Mouse (Mus musculus) left cerebral cortex, postnatal 25 days (tissue): ENCODE results near the gene Mef2c. TPM values are rescaled to one million over a fixed set of nuclear protein-coding genes. Genes with fewer than 3 reads are reported as not detected.

ENCODE experiments used
- DNase-seq, 2 experiments: peaks; one replicate each; pipeline ENCODE4 v3.0.0; 2022; ENCODE audit warnings: low spot score in 2 of 2, mixed read lengths in 1 of 2
- intact Hi-C: fragments of 180-260 bp; cut with DNase I; formaldehyde crosslinking; loops from one replicate; pipeline ENCODE4 v1.15.1; 2025
- total RNA-seq, 2 experiments: library from RNA; stranded (reverse); gene quantifications; 2 replicates each; pipeline ENCODE4 v1.2.3; 2021

Gene Mef2c
- total RNA-seq, 2 experiments from 2014 or later = 688 to 732 TPM

- intact Hi-C loops = no loop called here
- DNase-seq = peak in 1 of 2 experiments; percentile 75
Observed at GRCm38 (mm10) chr13:83566180-83566579, 62.3 kb downstream of the Mef2c start.

- DNase-seq = no peak
- intact Hi-C loops = no loop called here
Observed at GRCm38 (mm10) chr13:83566834-83567534, 63.1 kb downstream of the Mef2c start.

- intact Hi-C loops = no loop called here
- DNase-seq = no peak
Observed at GRCm38 (mm10) chr13:83567681-83568080, 63.8 kb downstream of the Mef2c start.

- intact Hi-C loops = no loop called here
- DNase-seq = no peak
Observed at GRCm38 (mm10) chr13:83568759-83569256, 65.0 kb downstream of the Mef2c start.

DNA sequence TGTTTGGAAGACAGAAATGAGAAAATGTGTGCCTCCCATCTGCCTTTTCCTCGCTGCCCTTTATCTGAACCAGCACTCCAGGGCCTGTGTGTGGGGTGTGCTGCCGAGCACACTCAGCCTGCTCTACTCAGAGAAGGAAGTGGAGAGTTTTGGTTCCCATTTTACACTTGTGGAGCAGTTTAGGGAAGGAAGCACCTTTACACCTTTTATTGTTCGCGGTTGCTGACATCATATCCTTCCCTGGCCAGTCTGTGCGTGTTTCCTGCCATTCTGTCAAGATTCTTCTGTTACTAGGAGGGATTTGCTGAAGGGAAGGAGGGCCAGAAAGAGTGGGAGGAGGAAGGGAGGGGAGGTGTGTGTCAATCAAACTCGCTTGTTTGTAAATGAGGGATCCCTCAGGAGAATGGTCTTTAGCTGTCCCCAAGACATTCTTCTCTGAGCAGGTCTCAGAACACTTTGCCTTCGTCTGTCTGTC lies 68.2 kb downstream of the Mef2c start:
- intact Hi-C loops = loop anchor here (5.0 kb wide), 1 partner anchor 45 kb away; no protein-coding TSS in a partner anchor

GRCm38 (mm10) chr13:83572469-83572868 lies 68.6 kb downstream of the Mef2c start:
- intact Hi-C loops = loop anchor here (5.0 kb wide), 1 partner anchor 45 kb away; no protein-coding TSS in a partner anchor
- no peak for DNase-seq

More for the DNA sequence above, 68.2 kb downstream of the Mef2c start:
- peak in 1 of 2 experiments; percentile 74 for DNase-seq

GRCm38 (mm10) chr13:83573327-83573726 lies 69.5 kb downstream of the Mef2c start:
- intact Hi-C loops = loop anchor here (5.0 kb wide), 1 partner anchor 46 kb away; no protein-coding TSS in a partner anchor
- DNase-seq = no peak

DNA sequence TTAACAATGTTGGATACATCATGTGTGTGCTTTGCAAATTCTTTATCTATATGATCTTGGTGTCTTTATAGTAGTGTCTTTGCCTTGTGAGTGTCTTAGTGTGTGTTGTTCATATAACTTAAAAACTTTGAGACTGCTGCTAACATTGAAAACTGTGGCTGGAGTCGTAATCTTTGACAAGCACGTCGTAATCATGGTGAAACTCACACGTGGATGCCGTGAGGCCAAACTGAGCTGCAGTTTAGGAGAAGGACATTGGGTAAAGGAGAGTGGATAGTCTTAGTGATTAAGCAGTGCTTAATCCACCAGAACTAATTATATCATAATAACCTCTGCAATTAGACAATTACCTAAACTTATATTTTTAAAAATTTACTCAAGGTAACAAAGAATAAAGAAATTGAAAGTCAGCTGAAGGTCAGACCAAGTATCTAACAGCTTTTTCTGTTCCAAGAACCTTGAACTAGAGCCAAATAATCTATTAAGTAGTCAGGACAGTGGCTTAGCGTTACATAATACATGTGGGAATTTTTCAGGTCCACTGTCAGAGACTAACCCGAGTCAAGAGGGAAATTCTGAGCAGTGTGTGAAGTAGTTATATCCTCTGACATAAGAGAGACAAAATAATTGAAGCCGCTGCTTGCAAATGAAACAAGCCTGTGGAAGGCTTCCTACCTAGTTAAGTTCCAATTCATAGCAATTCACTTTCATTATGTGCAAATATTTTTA lies 70.2 kb downstream of the Mef2c start:
- intact Hi-C loops = loop anchor here (5.0 kb wide), 1 partner anchor 47 kb away; no protein-coding TSS in a partner anchor
- no peak for DNase-seq

GRCm38 (mm10) chr13:83574866-83575265 lies 71.0 kb downstream of the Mef2c start:
- intact Hi-C loops = loop anchor here (5.0 kb wide), 1 partner anchor 48 kb away; no protein-coding TSS in a partner anchor
- no peak for DNase-seq

- intact Hi-C loops = no loop called here
- no peak for DNase-seq
Observed at GRCm38 (mm10) chr13:83579410-83579809, 75.6 kb downstream of the Mef2c start.

DNA sequence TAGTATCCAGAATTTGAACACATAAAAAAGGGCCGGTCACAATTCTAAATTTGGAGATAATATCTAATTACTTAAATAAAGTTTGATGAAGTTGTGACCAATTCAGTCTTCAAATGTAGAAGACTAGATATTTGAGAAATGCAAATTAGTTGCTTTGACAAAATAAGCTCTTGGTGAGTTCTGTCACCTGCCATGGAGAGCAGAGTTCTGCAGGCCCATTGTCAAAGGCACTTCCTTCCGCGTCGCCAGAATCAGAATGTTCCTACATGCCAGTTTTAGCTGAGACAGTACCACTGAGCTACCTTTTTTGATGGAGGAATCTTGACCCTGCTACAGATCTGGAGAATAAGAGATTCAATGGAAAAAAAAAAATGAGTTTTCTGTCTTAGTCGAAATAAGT lies 77.0 kb downstream of the Mef2c start:
- intact Hi-C loops = no loop called here
- DNase-seq = no peak

DNA sequence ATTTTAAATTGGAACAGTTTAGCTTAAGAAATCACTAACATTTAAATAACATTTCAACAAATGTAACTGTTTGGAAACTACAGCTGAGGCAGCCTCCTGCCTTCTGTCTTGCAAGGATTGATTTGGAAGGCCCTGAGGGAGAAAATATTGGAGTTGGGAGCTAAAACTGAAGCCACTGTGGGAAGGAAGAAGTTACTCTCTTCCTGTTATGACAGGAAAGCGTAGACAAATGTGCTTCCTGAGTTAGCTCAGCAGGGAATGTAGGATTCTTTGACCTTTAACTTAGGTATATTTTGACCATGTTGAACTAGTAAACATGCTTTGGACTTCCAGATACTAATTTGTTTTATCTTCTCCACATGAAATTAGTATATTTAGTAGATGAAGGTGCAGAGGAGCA lies 78.7 kb downstream of the Mef2c start:
- intact Hi-C loops = no loop called here
- DNase-seq = no peak

- intact Hi-C loops = no loop called here
Observed at GRCm38 (mm10) chr13:83583881-83584280, 80.0 kb downstream of the Mef2c start.

GRCm38 (mm10) chr13:83585359-83585758 lies 81.5 kb downstream of the Mef2c start:
- intact Hi-C loops = no loop called here
- no peak for DNase-seq

More at GRCm38 (mm10) chr13:83583881-83584280, 80.0 kb downstream of the Mef2c start:
- no peak for DNase-seq

- DNase-seq = peak in 1 of 2 experiments; percentile 91
- intact Hi-C loops = no loop called here
Observed at GRCm38 (mm10) chr13:83588186-83588585, 84.4 kb downstream of the Mef2c start.

GRCm38 (mm10) chr13:83590886-83591285 lies 87.1 kb downstream of the Mef2c start:
- DNase-seq = no peak
- intact Hi-C loops = no loop called here

DNA sequence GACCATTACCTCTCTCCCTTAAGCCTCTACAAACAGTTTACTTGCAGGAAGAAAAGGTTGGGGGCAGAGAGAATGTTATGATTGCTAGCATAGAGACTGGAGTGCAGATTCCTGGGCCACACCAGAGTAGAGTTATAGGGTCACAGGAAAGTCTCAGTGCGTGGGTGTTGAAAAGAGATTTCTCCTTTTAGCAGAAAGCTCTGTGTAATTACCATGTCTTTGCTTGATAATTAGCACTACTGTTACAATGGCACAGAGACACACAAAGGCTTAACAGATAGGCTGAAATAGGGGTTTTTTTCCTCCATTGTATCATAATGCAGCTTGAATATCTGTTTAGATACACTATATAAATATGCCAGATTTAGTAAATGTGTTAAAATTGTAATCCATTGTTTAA lies 91.6 kb downstream of the Mef2c start:
- intact Hi-C loops = no loop called here

GRCm38 (mm10) chr13:83596989-83597738 lies 93.3 kb downstream of the Mef2c start:
- intact Hi-C loops = no loop called here
- DNase-seq = no peak

More for the DNA sequence above, 91.6 kb downstream of the Mef2c start:
- no peak for DNase-seq

- intact Hi-C loops = no loop called here
- DNase-seq = no peak
Observed at GRCm38 (mm10) chr13:83597739-83598210, 93.9 kb downstream of the Mef2c start.
